Mouse (Mus musculus) kidney, adult 2 months (tissue): Measurements from ENCODE around the gene Dbndd1. TPM values are rescaled to one million over a fixed set of nuclear protein-coding genes. Genes with fewer than 3 reads are reported as not detected.
"Not testable (repeated sequence)": the region's sequence is repeated elsewhere in the genome, so short reads cannot be mapped to it uniquely, and the experiment has no call there.

ENCODE experiments used
- DNase-seq: peaks from one replicate; pipeline ENCODE4 v3.0.0; 2021
- H3K27ac ChIP-seq: fragments of 200-500 bp; 2 replicates; pipeline ENCODE4 v1.5.1; 2012; ENCODE audit warnings: low read depth, low read length, control low read depth, inconsistent platforms; ENCODE audit not compliant: insufficient read depth
- H3K27me3 ChIP-seq: fragments of 200-500 bp; replicated peaks from 2 replicates; pipeline ENCODE4 v1.6.1; 2012; ENCODE audit warnings: mild to moderate bottlenecking, moderate library complexity, low read length, inconsistent platforms; ENCODE audit not compliant: control insufficient read depth, insufficient read depth
- H3K36me3 ChIP-seq: fragments of 200-500 bp; 2 replicates; pipeline ENCODE4 v1.6.1; 2012; ENCODE audit warnings: mild to moderate bottlenecking, moderate library complexity, low read length, inconsistent platforms; ENCODE audit not compliant: control insufficient read depth, insufficient read depth
- H3K4me1 ChIP-seq: fragments of 200-500 bp; 2 replicates; pipeline ENCODE4 v1.6.1; 2011; ENCODE audit warnings: low read length; ENCODE audit not compliant: control insufficient read depth, insufficient read depth
- H3K4me3 ChIP-seq: fragments of 200-500 bp; 2 replicates; pipeline ENCODE4 v1.5.1; 2011; ENCODE audit warnings: mild to moderate bottlenecking, low read depth, low read length, control low read depth; ENCODE audit not compliant: insufficient read depth
- CTCF ChIP-seq: fragments of 200-500 bp; conservative IDR thresholded peaks from 2 replicates; pipeline ENCODE4 v1.5.1; 2011; ENCODE audit warnings: low read depth, mild to moderate bottlenecking, control low read depth, low read length, moderate library complexity, mixed read lengths; ENCODE audit not compliant: insufficient read depth, insufficient read length
- POLR2A ChIP-seq: fragments of 200-500 bp; IDR thresholded peaks from one replicate; pipeline ENCODE4 v1.6.1; 2011; ENCODE audit warnings: low read depth, low read length, control low read depth
- WGBS: fragments of 180-500 bp; shearing (Covaris S2); methylation state at CpG from one replicate; pipeline ENCODE4 v1.1.7; 2018; 5-methylcytosine and 5-hydroxymethylcytosine counted together
- polyA plus RNA-seq: library from polyadenylated mRNA; depleted of rRNA; stranded (reverse); fragments of >200 nt; gene quantifications from 2 replicates; pipeline ENCODE4 v1.2.3, GENCODE M21; 2012; rRNA removed

The Dbndd1 gene
- polyA plus RNA-seq, 1 experiment = 0.19 TPM

GRCm38 (mm10) chr8:123476911-123477736, 38.1 kb downstream of the Dbndd1 start:
- TF ChIP-seq POLR2A (no peak), CTCF (no peak)
- Histone ChIP-seq H3K27me3 (no peaks in the 10 kb centered on the region), H3K36me3 (no peaks in the 10 kb centered on the region), H3K27ac (no peak overlapping the region; the same call in 1 of the 2 replicates), H3K4me1 (peaks cover 16% of the 10 kb centered on the region), H3K4me3 (peak overlapping the region; percentile 85)
- 12% methylated on average over 34 of the region's 34 CpGs for WGBS
- no peak for DNase-seq

GRCm38 (mm10) chr8:123474549-123474948, 40.7 kb downstream of the Dbndd1 start:
- 68% methylated on average over 5 of the region's 5 CpGs for WGBS
- peaks cover 16% of the 10 kb centered on the region for H3K4me1 ChIP-seq
- not testable (repeated sequence) for H3K27ac ChIP-seq, H3K27me3 ChIP-seq, DNase-seq, H3K36me3 ChIP-seq, H3K4me3 ChIP-seq

- not testable (repeated sequence) for H3K4me3 ChIP-seq, H3K27ac ChIP-seq, H3K27me3 ChIP-seq, H3K36me3 ChIP-seq
- 46% methylated on average over 6 of the region's 6 CpGs for WGBS
- peak; percentile 8 for DNase-seq
- peaks cover 11% of the 10 kb centered on the region for H3K4me1 ChIP-seq
Measured at GRCm38 (mm10) chr8:123472991-123473390, 42.3 kb downstream of the Dbndd1 start.

- Histone ChIP-seq H3K4me3 (no peak overlapping the region), H3K36me3 (no peaks in the 10 kb centered on the region), H3K27ac (no peak overlapping the region), H3K27me3 (no peaks in the 10 kb centered on the region), H3K4me1 (peaks cover 2% of the 10 kb centered on the region; the same call in 1 of the 2 replicates)
- TF ChIP-seq POLR2A (no peak), CTCF (no peak)
- DNase-seq = no peak
- 76% methylated on average over 3 of the region's 3 CpGs for WGBS
Measured at GRCm38 (mm10) chr8:123467476-123467875, 47.8 kb downstream of the Dbndd1 start.

GRCm38 (mm10) chr8:123463651-123464050, 51.6 kb downstream of the Dbndd1 start:
- no peaks in the 10 kb centered on the region for H3K36me3 ChIP-seq
- WGBS = 81% methylated on average over 4 of the region's 4 CpGs
- H3K4me3 ChIP-seq = no peak overlapping the region
- H3K4me1 ChIP-seq = peaks cover 2% of the 10 kb centered on the region; the same call in 1 of the 2 replicates
- TF ChIP-seq CTCF (no peak), POLR2A (no peak)
- H3K27me3 ChIP-seq = no peaks in the 10 kb centered on the region
- no peak for DNase-seq
- H3K27ac ChIP-seq = no peak overlapping the region

Other genes with a start within 250 kb of the Dbndd1 start
- 15.9 and 19.2 TPM in 2 replicates for gene Fanca, start 196.9 kb downstream of the Dbndd1 start, polyA plus RNA-seq
- gene Spire2, start 182.8 kb downstream of the Dbndd1 start, polyA plus RNA-seq = 6.0 and 7.2 TPM in 2 replicates
- 164 and 166 TPM in 2 replicates for gene Tcf25, start 141.7 kb downstream of the Dbndd1 start, polyA plus RNA-seq
- gene Mc1r, start 108.4 kb downstream of the Dbndd1 start, polyA plus RNA-seq = not detected in 2 replicates
- gene Tubb3, start 104.0 kb downstream of the Dbndd1 start, polyA plus RNA-seq = 3.9 and 12.0 TPM in 2 replicates
- gene Def8, start 91.9 kb downstream of the Dbndd1 start, polyA plus RNA-seq = 87.1 and 97.6 TPM in 2 replicates
- gene Afg3l1, start 37.6 kb downstream of the Dbndd1 start, polyA plus RNA-seq = 36.5 and 38.7 TPM in 2 replicates
- 8.4 and 9.3 TPM in 2 replicates for gene Gas8, start 3.4 kb upstream of the Dbndd1 start, polyA plus RNA-seq
- 3.4 and 4.6 TPM in 2 replicates for gene Rhou, start 138.5 kb upstream of the Dbndd1 start, polyA plus RNA-seq